ENCODE assay signal across 10 mouse cellular contexts in genomic region chr3:51729109-51729918, GRCm38 (mm10).
DNase-seq lines count a peak whose midpoint lies in the region; ATAC-seq and TF ChIP-seq lines count a peak whose summit lies in the region.
"Had no signal": no experiment of that assay in that cellular context is flagged by ENCODE, and none has a peak within 500 bp of the region (broad histone marks: within the 10 kb centered on the region; RNA-seq: fewer than 3 reads in every experiment).

No protein-coding gene starts in this region.

- H3K4me1 ChIP-seq in forebrain, embryonic 10.5 days = peaks cover 29% of the 10 kb centered on the region
- peaks cover 8% of the 10 kb centered on the region for H3K4me1 ChIP-seq in hindbrain, embryonic 16.5 days (ENCODE audit: control insufficient read depth, insufficient read depth, low read depth, low read length)
- H3K4me1 ChIP-seq in midbrain, postnatal 0 days (ENCODE audit: insufficient read depth, low read length) = peaks cover 10% of the 10 kb centered on the region

- H3K36me3 ChIP-seq in forebrain, embryonic 10.5 days (replicated peaks) = no peaks in the 10 kb centered on the region
- no peaks in the 10 kb centered on the region for H3K36me3 ChIP-seq in hindbrain, embryonic 16.5 days (ENCODE audit: control insufficient read depth, insufficient read depth, low read length)
- no peaks in the 10 kb centered on the region for H3K36me3 ChIP-seq in midbrain, postnatal 0 days (ENCODE audit: insufficient read depth, low read length)

- no peak overlapping the region for H3K4me3 ChIP-seq in layer of hippocampus, adult 2 months
- H3K4me3 ChIP-seq in forebrain, embryonic 10.5 days = no peak overlapping the region
- H3K4me3 ChIP-seq in hindbrain, embryonic 16.5 days (ENCODE audit: low read length) = no peak overlapping the region
- H3K4me3 ChIP-seq in midbrain, postnatal 0 days (ENCODE audit: low read depth, low read length) = no peak overlapping the region

- H3K27ac ChIP-seq in layer of hippocampus, adult 2 months = peak overlapping the region; percentile 37; the same call in 1 of the 2 replicates
- peak overlapping the region; percentile 67 for H3K27ac ChIP-seq in forebrain, embryonic 10.5 days
- no peak overlapping the region for H3K27ac ChIP-seq in hindbrain, embryonic 16.5 days (ENCODE audit: low read depth, low read length)
- H3K27ac ChIP-seq in midbrain, postnatal 0 days (ENCODE audit: low read depth, low read length) = peak overlapping the region; percentile 74; the same call in 1 of the 2 replicates

- H3K4me2 ChIP-seq in hindbrain, embryonic 16.5 days (ENCODE audit: low read length) = no peak overlapping the region
- no peak overlapping the region for H3K4me2 ChIP-seq in midbrain, postnatal 0 days (ENCODE audit: low read depth, low read length, poor library complexity, severe bottlenecking)

- no peaks in the 10 kb centered on the region for H3K9me3 ChIP-seq in forebrain, embryonic 10.5 days
- H3K9me3 ChIP-seq in hindbrain, embryonic 16.5 days (ENCODE audit: control insufficient read depth, low read length) = no peaks in the 10 kb centered on the region
- no peaks in the 10 kb centered on the region for H3K9me3 ChIP-seq in midbrain, postnatal 0 days (ENCODE audit: low read length)

- no peaks in the 10 kb centered on the region for H3K27me3 ChIP-seq in forebrain, embryonic 10.5 days (ENCODE audit: poor library complexity, severe bottlenecking)
- no peaks in the 10 kb centered on the region for H3K27me3 ChIP-seq in hindbrain, embryonic 16.5 days (replicated peaks; ENCODE audit: control insufficient read depth, insufficient read depth, low read length)
- H3K27me3 ChIP-seq in midbrain, postnatal 0 days (ENCODE audit: insufficient read depth, low read length) = no peaks in the 10 kb centered on the region

- WGBS in forebrain, embryonic 10.5 days = 53% methylated on average over 14 of the region's 14 CpGs
- 52% methylated on average over 14 of the region's 14 CpGs for WGBS in hindbrain, embryonic 16.5 days
- 33% methylated on average over 14 of the region's 14 CpGs for WGBS in midbrain, postnatal 0 days

- TF ChIP-seq CTCF in layer of hippocampus, adult 2 months (conservative IDR thresholded peaks at IDR 0.05) = no peak
- peak; percentile 50 for TF ChIP-seq CTCF in midbrain, postnatal 0 days (IDR thresholded peaks at IDR 0.05)

- 0 out of 2 replicates have a peak overlapping the region, but pooled peaks have one; percentile 20 for H3K9ac ChIP-seq in hindbrain, embryonic 16.5 days (ENCODE audit: low read depth, low read length)
- H3K9ac ChIP-seq in midbrain, postnatal 0 days (replicated peaks; ENCODE audit: low read length, poor library complexity, severe bottlenecking) = no peak overlapping the region
- H3K9ac ChIP-seq: lung, embryonic 14.5 days had no signal

- DNase-seq in layer of hippocampus, adult 2 months (ENCODE audit: low spot score in 2 of 2) = no peak
- DNase-seq in layer of hippocampus, adult 9-10 months (ENCODE audit: low spot score) = no peak
- no peak for DNase-seq in forebrain, embryonic 10.5 days (ENCODE audit: extremely low spot score, low spot score)
- peak; percentile 49 for DNase-seq in midbrain, postnatal 0 days (ENCODE audit: low spot score)
- DNase-seq in c-Kit-positive CD71-positive TER-119-positive erythroid progenitor cells, embryonic 14.5 days (ENCODE audit: low spot score) = no peak
- no peak for DNase-seq in layer of hippocampus, adult 9-11 months
- DNase-seq in embryo, embryonic 11 days = no peak
- DNase-seq: adrenal gland, adult 2 months had no signal

- peak; percentile 70 for ATAC-seq in hindbrain, embryonic 16.5 days
- peak; percentile 76 for ATAC-seq in midbrain, postnatal 0 days (ENCODE audit: low FRiP score)
